Mouse (Mus musculus) lung, adult 18-20 months (tissue): Measurements from ENCODE around the gene Lhx9.

ENCODE experiments used
- DNase-seq, 2 experiments: peaks; one replicate each; pipeline ENCODE4 v3.0.0; 2022; ENCODE audit warnings: mixed read lengths in 2 of 2

Lhx9 gene

GRCm38 (mm10) chr1:138848511-138849109, at the start of gene Lhx9:
Gene Lhx9, minus strand, starts transcription at chr1:138848577.
- peak in 1 of 2 experiments; percentile 34 for DNase-seq

GRCm38 (mm10) chr1:138896088-138896487, 47.7 kb upstream of the Lhx9 start:
- DNase-seq: no peak

GRCm38 (mm10) chr1:138877470-138878254, 29.3 kb upstream of the Lhx9 start:
- DNase-seq: no peak

GRCm38 (mm10) chr1:138876371-138877045, 28.1 kb upstream of the Lhx9 start:
- no peak for DNase-seq

- DNase-seq: peak; percentile 71 to 77
These were observed 7.9 kb upstream of the Lhx9 start, which contains the start of gene 2310009B15Rik for GRCm38 (mm10) chr1:138856101-138856950. Gene 2310009B15Rik, minus strand, starts transcription at chr1:138856852.

- DNase-seq: no peak
These were observed 2.4 kb upstream of the Lhx9 start for GRCm38 (mm10) chr1:138850823-138851222.

GRCm38 (mm10) chr1:138850161-138850539, 1.8 kb upstream of the Lhx9 start:
- DNase-seq: no peak

- no peak for DNase-seq
These were observed 1.3 kb upstream of the Lhx9 start for GRCm38 (mm10) chr1:138849531-138850160.

GRCm38 (mm10) chr1:138848026-138848425, 351 bp downstream of the Lhx9 start:
- DNase-seq: no peak

GRCm38 (mm10) chr1:138847146-138847545, 1.2 kb downstream of the Lhx9 start:
- no peak for DNase-seq

GRCm38 (mm10) chr1:138846581-138846980, 1.8 kb downstream of the Lhx9 start:
- DNase-seq: no peak

- DNase-seq: no peak
These were observed 2.2 kb downstream of the Lhx9 start for GRCm38 (mm10) chr1:138846131-138846530.

- no peak for DNase-seq
These were observed 2.9 kb downstream of the Lhx9 start for GRCm38 (mm10) chr1:138845481-138845880.

GRCm38 (mm10) chr1:138844166-138844565, 4.2 kb downstream of the Lhx9 start:
- no peak for DNase-seq

GRCm38 (mm10) chr1:138843361-138844091, 4.9 kb downstream of the Lhx9 start:
- no peak for DNase-seq

- DNase-seq: no peak
These were observed 5.6 kb downstream of the Lhx9 start for GRCm38 (mm10) chr1:138842756-138843155.

GRCm38 (mm10) chr1:138842315-138842714, 6.1 kb downstream of the Lhx9 start:
- DNase-seq: no peak

- no peak for DNase-seq
These were observed 6.9 kb downstream of the Lhx9 start for GRCm38 (mm10) chr1:138841306-138842095.

- no peak for DNase-seq
These were observed 7.7 kb downstream of the Lhx9 start for GRCm38 (mm10) chr1:138840440-138841305.
